Mouse (Mus musculus) spleen, adult 2 months (tissue): ENCODE data around the gene C1ql1.

Experiments used
- CTCF ChIP-seq: fragments of 200-500 bp; IDR thresholded peaks from 2 replicates; pipeline ENCODE4 v1.5.1; 2011; ENCODE audit warnings: mild to moderate bottlenecking, inconsistent platforms; ENCODE audit not compliant: insufficient read depth, insufficient read length, insufficient replicate concordance; ENCODE audit errors: extremely low read depth
- POLR2A ChIP-seq: fragments of 200-500 bp; IDR thresholded peaks from 2 replicates; pipeline ENCODE4 v1.6.1; 2011; ENCODE audit warnings: low read depth, low read length, inconsistent platforms

GRCm38 (mm10) chr11:102984615-102985014, 38.1 kb upstream of the C1ql1 start:
- TF ChIP-seq CTCF, result no peak
- TF ChIP-seq POLR2A, result no peak
